Mouse (Mus musculus): ENCODE data around the gene Lrrc4c.

- TF ChIP-seq CTCF (IDR thresholded peaks at IDR 0.05; ENCODE audit: low read depth) (no peak), EP300 (optimal IDR thresholded peaks at IDR 0.05) (no peak)
Observed at GRCm38 (mm10) chr2:97525107-97525506, 1207.1 kb downstream of the Lrrc4c start.
